Comparison of ENCODE assay signal across 8 mouse cellular contexts in the genomic region with DNA sequence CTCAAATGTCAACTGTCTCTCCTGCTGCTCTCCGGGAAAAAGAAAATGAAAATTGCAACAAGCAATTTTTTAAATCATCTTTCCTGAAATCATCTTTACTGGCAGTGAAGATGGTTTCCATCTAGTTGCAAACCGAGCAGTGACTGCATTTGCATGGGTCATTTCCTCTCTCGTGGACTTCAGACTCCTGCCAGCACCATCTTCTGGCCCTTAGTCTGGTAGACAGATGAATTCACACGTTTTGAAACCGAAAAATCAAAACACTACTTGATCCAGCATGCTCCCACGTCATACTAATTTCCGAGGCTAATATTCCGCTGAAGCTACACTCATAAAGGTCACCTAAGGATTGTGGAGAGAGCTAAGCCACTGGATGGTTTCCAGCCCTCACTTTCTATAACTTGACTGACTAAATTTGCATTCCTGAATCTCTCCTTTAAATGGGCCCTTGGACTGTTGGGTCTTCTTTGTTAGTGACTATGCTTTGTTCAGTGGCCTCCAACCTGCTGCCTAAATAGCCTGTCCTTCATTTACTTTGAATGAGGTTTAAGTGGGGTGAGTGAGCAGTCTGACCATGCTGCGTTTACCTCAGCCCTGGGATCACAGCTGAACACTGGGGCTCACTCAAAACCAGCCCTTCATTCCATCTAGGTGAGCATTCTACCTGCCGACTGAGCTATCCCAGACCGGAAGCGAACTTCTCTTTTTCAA. TPM values are rescaled to one million over a fixed set of nuclear protein-coding genes. Genes with fewer than 3 reads are reported as not detected.
DNase-seq lines count a peak whose midpoint lies in the region; TF ChIP-seq lines count a peak whose summit lies in the region.

No protein-coding gene starts in this region.

- no peaks in the 10 kb centered on the region for H3K4me1 ChIP-seq in cortical plate, adult 2 months (ENCODE audit: control insufficient read depth, insufficient read depth, low read length)
- H3K4me1 ChIP-seq in limb, embryonic 10.5 days, result peaks cover 22% of the 10 kb centered on the region

- peak overlapping the region; percentile 88 for H3K4me3 ChIP-seq in cortical plate, adult 2 months (ENCODE audit: insufficient read depth, low read length)
- peak overlapping the region; percentile 82 for H3K4me3 ChIP-seq in limb, embryonic 10.5 days

- no peaks in the 10 kb centered on the region for H3K9me3 ChIP-seq in limb, embryonic 10.5 days (replicated peaks)

- intact Hi-C loops in heart, postnatal 10 days (cut with DNase I), result loop anchor here (2.0 to 10.0 kb wide), 4 partner anchors 65 to 374 kb away; partner anchors contain the start of gene Vwa8

- no peak for TF ChIP-seq CTCF in cortical plate, adult 2 months (IDR thresholded peaks at IDR 0.05; ENCODE audit: extremely low read depth, insufficient read depth, low read length)

- WGBS in limb, embryonic 10.5 days, result 25% methylated on average over 12 of the region's 12 CpGs

- no peaks in the 10 kb centered on the region for H3K36me3 ChIP-seq in limb, embryonic 10.5 days

- peaks cover 66% of the 10 kb centered on the region for H3K27me3 ChIP-seq in limb, embryonic 10.5 days (ENCODE audit: low read depth, poor library complexity, severe bottlenecking)

- peak; percentile 25 to 77 for DNase-seq in adrenal gland, adult (ENCODE audit: inconsistent age in 2 of 2, low spot score in 1 of 2)
- no peak for DNase-seq in adrenal gland, postnatal 14 days
- DNase-seq in heart, postnatal 10 days, result peak; percentile 28 to 34
- DNase-seq in limb, embryonic 10.5 days (ENCODE audit: low spot score), result no peak
- DNase-seq in neural tube, embryonic 10.5 days (ENCODE audit: extremely low spot score, low spot score), result peak; percentile 18
- no peak for DNase-seq in spleen, adult 12 weeks (ENCODE audit: low spot score)
- DNase-seq in testis, postnatal 10 days (ENCODE audit: low spot score), result no peak

- H3K27ac ChIP-seq in cortical plate, adult 2 months (ENCODE audit: insufficient read depth, low read length), result peak overlapping the region; percentile 99
- H3K27ac ChIP-seq in limb, embryonic 10.5 days, result no peak overlapping the region

- no peak for TF ChIP-seq POLR2A in cortical plate, adult 2 months (IDR thresholded peaks at IDR 0.05; ENCODE audit: extremely low read depth, insufficient read depth, low read length)

RNA-seq across cellular contexts. Expression of gene Dgkh, which starts 0.9 kb away (rescaled TPM):
- total RNA-seq in adrenal gland, postnatal 14 days (2021), result 11.0 and 12.1 TPM in 2 replicates
- polyA plus RNA-seq in cortical plate, adult 2 months (2012; rRNA removed), result 18.4 and 20.3 TPM in 2 replicates
- total RNA-seq in heart, postnatal 10 days (2021), result 10 to 100 TPM; 15.9 to 16.0 TPM
- 0.79 and 0.93 TPM in 2 replicates for polyA plus RNA-seq in limb, embryonic 10.5 days (2016; fragmentation: Nextera tagmentation; extraction: Ambion mirVana)

Comparison
In these comparisons a context has a peak if more than half of its experiments do, and no peak if none do; other contexts are left out.
1. DNase-seq: peak in adrenal gland, adult (2 of 2), heart, postnatal 10 days (2 of 2) and neural tube, embryonic 10.5 days (single experiment); none in adrenal gland, postnatal 14 days (single experiment), limb, embryonic 10.5 days (single experiment), spleen, adult 12 weeks (single experiment) and testis, postnatal 10 days (single experiment).